In the genomic region with DNA sequence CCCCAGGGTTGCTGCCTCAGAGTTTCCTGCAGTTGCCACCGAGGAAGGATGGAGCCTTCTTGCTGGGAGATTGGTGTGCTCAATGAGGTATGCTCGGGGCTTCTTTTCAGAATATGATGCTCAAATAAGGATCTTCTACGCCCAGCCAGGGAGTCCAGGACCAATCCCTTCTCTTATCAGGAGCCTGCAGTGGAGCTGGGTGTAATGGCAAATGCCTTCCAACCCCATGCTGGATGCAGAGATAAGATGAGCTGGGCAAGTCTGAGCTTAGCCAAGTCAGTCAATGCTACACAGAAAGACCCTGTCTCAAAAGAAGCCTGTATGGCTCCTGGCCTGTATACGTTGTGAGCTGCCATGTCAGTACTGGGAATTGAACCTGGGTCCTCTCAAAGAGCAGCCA, we compare ENCODE assay signal across 17 mouse cellular contexts. TPM values are rescaled to one million over a fixed set of nuclear protein-coding genes. Genes with fewer than 3 reads are reported as not detected.
DNase-seq lines count a peak whose midpoint lies in the region; ATAC-seq lines count a peak whose summit lies in the region.
"Had no signal": no experiment of that assay in that cellular context is flagged by ENCODE, and none has a peak within 500 bp of the region (broad histone marks: within the 10 kb centered on the region; RNA-seq: fewer than 3 reads in every experiment).

No protein-coding gene starts in this region.

- no peaks in the 10 kb centered on the region for H3K27me3 ChIP-seq in liver, embryonic 13.5 days
- H3K27me3 ChIP-seq: hindbrain, embryonic 13.5 days; limb, embryonic 15.5 days had no signal

- peaks cover 20% of the 10 kb centered on the region for H3K4me1 ChIP-seq in liver, embryonic 13.5 days (replicated peaks)
- H3K4me1 ChIP-seq: hindbrain, embryonic 13.5 days; limb, embryonic 15.5 days had no signal

- peak overlapping the region; percentile 74 for H3K27ac ChIP-seq in liver, embryonic 13.5 days
- H3K27ac ChIP-seq: heart, adult 2 months; hindbrain, embryonic 13.5 days; limb, embryonic 15.5 days had no signal

- H3K4me3 ChIP-seq in liver, embryonic 13.5 days (replicated peaks) = peak overlapping the region; percentile 35
- H3K4me3 ChIP-seq: heart, adult 2 months; hindbrain, embryonic 13.5 days; limb, embryonic 15.5 days had no signal

- intact Hi-C loops in heart, postnatal 36 days (cut with DNase I) = no loop called here

- H3K36me3 ChIP-seq in liver, embryonic 13.5 days = no peaks in the 10 kb centered on the region
- H3K36me3 ChIP-seq: hindbrain, embryonic 13.5 days; limb, embryonic 15.5 days had no signal

- H3K9me3 ChIP-seq in liver, embryonic 13.5 days (replicated peaks) = no peaks in the 10 kb centered on the region
- H3K9me3 ChIP-seq: hindbrain, embryonic 13.5 days; limb, embryonic 15.5 days had no signal

- DNase-seq in MEL-GATA-1-ER (ENCODE audit: extremely low read depth, low read depth) = peak; percentile 84
- peak; percentile 82 for DNase-seq in c-Kit-positive CD71-positive TER-119-positive erythroid progenitor cells, embryonic 14.5 days (ENCODE audit: low spot score)
- peak; percentile 81 for DNase-seq in liver, embryonic 13.5 days
- peak; percentile 58 to 65 for DNase-seq in spleen, postnatal 36 days (ENCODE audit: low spot score in 2 of 2)
- DNase-seq in cerebellum, adult 9-11 months = no peak
- no peak for DNase-seq in kidney, postnatal 4 days
- DNase-seq in heart, postnatal 36 days = no peak
- DNase-seq: adrenal gland, adult 8-10 months; cerebellum, adult 2 months; heart, adult 2 months; kidney, adult 9 months; kidney, postnatal 36 days; lung, postnatal 10 days; right cerebral cortex, adult 18-20 months had no signal

- H3K9ac ChIP-seq in liver, embryonic 13.5 days = 0 out of 2 replicates have a peak overlapping the region, but pooled peaks have one; percentile 10
- H3K9ac ChIP-seq: hindbrain, embryonic 13.5 days; limb, embryonic 15.5 days had no signal

- peak overlapping the region; percentile 64 for H3K4me2 ChIP-seq in liver, embryonic 13.5 days
- H3K4me2 ChIP-seq: hindbrain, embryonic 13.5 days; limb, embryonic 15.5 days had no signal

- ATAC-seq in liver, embryonic 13.5 days (ENCODE audit: low read depth) = peak; percentile 100
- ATAC-seq: forebrain, embryonic 14.5 days had no signal

- WGBS in liver, embryonic 13.5 days (ENCODE audit: insufficient replicate concordance) = 26% methylated on average over 4 of the region's 4 CpGs

RNA-seq across cellular contexts. Expression of gene Zfp629, which starts 10.9 kb away (rescaled TPM):
- 1.6 and 1.8 TPM in 2 replicates for polyA plus RNA-seq in liver, embryonic 13.5 days (2015; fragmentation: Nextera tagmentation; extraction: Ambion mirVana)
- total RNA-seq in heart, postnatal 36 days (2021) = 10 to 100 TPM; 18.1 to 22.4 TPM

RNA-seq across cellular contexts. Expression of gene Rnf40, which starts 37.9 kb away (rescaled TPM):
- 18.8 and 25.3 TPM in 2 replicates for polyA plus RNA-seq in liver, embryonic 13.5 days (2015; fragmentation: Nextera tagmentation; extraction: Ambion mirVana)
- total RNA-seq in heart, postnatal 36 days (2021) = 10 to 100 TPM; 42.3 to 43.1 TPM

RNA-seq across cellular contexts. Expression of gene Ccdc189, which starts 38.1 kb away (rescaled TPM):
- 7.3 TPM in 2 replicates for polyA plus RNA-seq in liver, embryonic 13.5 days (2015; fragmentation: Nextera tagmentation; extraction: Ambion mirVana)
- total RNA-seq in heart, postnatal 36 days (2021) = 10 to 100 TPM; 10.4 to 12.1 TPM

RNA-seq across cellular contexts. Expression of gene Phkg2, which starts 53.3 kb away (rescaled TPM):
- 19.3 and 20.2 TPM in 2 replicates for polyA plus RNA-seq in liver, embryonic 13.5 days (2015; fragmentation: Nextera tagmentation; extraction: Ambion mirVana)
- 10 to 100 TPM; 17.7 to 19.0 TPM for total RNA-seq in heart, postnatal 36 days (2021)

Comparison
In these comparisons a context has a peak if more than half of its experiments do, and no peak if none do; other contexts are left out.
1. DNase-seq: peak in MEL-GATA-1-ER (single experiment), c-Kit-positive CD71-positive TER-119-positive erythroid progenitor cells, embryonic 14.5 days (single experiment), liver, embryonic 13.5 days (single experiment) and spleen, postnatal 36 days (2 of 2); none in cerebellum, adult 9-11 months (single experiment), kidney, postnatal 4 days (0 of 2) and heart, postnatal 36 days (0 of 2).